Mouse (Mus musculus) liver, embryonic 16.5 days (tissue): ENCODE measurements around the gene Thap7. TPM values are rescaled to one million over a fixed set of nuclear protein-coding genes. Genes with fewer than 3 reads are reported as not detected.
A peak's percentile ranks its signal among the peaks of the same experiment; 100 is the strongest.
"Not testable (repeated sequence)": the region's sequence is repeated elsewhere in the genome, so short reads cannot be mapped to it uniquely, and the experiment has no call there.

Experiments used
- ATAC-seq: fragments of 200-750 bp; cut with Nextera tagmentation; 2 replicates; pipeline ENCODE4 v1.8.0; 2017; ENCODE audit warnings: low read depth, mild to moderate bottlenecking, moderate number of reproducible peaks, moderate library complexity
- H3K27ac ChIP-seq: fragments of 300-500 bp; sonication (generic); 2 replicates; pipeline ENCODE4 v1.5.1; 2014; ENCODE audit warnings: mild to moderate bottlenecking, low read length
- H3K27me3 ChIP-seq: fragments of 300-500 bp; sonication (generic); 2 replicates; pipeline ENCODE4 v1.6.1; 2014; ENCODE audit warnings: low read depth, low read length, mixed read lengths; ENCODE audit not compliant: control insufficient read depth, insufficient read depth
- H3K36me3 ChIP-seq: fragments of 300-500 bp; sonication (generic); 2 replicates; pipeline ENCODE4 v1.6.1; 2014; ENCODE audit warnings: mild to moderate bottlenecking; ENCODE audit not compliant: control insufficient read depth, insufficient read depth
- H3K4me1 ChIP-seq: fragments of 300-500 bp; sonication (generic); 2 replicates; pipeline ENCODE4 v1.6.1; 2014; ENCODE audit warnings: low read depth, low read length, mixed read lengths; ENCODE audit not compliant: control insufficient read depth
- H3K4me2 ChIP-seq: fragments of 300-500 bp; sonication (generic); 2 replicates; pipeline ENCODE4 v1.6.1; 2014; ENCODE audit warnings: low read depth, low read length, mixed read lengths
- H3K4me3 ChIP-seq: fragments of 300-500 bp; sonication (generic); 2 replicates; pipeline ENCODE4 v1.5.1; 2014; ENCODE audit warnings: low read depth, mild to moderate bottlenecking, low read length
- H3K9ac ChIP-seq: fragments of 300-500 bp; sonication (generic); 2 replicates; pipeline ENCODE4 v1.6.1; 2014; ENCODE audit warnings: low read depth, low read length
- H3K9me3 ChIP-seq: fragments of 300-500 bp; sonication (generic); replicated peaks from 2 replicates; pipeline ENCODE4 v1.6.1; 2016; ENCODE audit warnings: low read length; ENCODE audit not compliant: control insufficient read depth
- WGBS: fragments of 180-500 bp; shearing (Covaris S2); extraction: QIAGEN DNeasy Blood & Tissue Kit; methylation state at CpG from one replicate; pipeline ENCODE4 v1.1.7; 2014; ENCODE audit not compliant: insufficient replicate concordance; 5-methylcytosine and 5-hydroxymethylcytosine counted together
- polyA plus RNA-seq: library from polyadenylated mRNA; unstranded; fragments of >200 nt; fragmentation: Nextera tagmentation; extraction: Ambion mirVana; gene quantifications from 2 replicates; pipeline ENCODE4 v1.2.1, GENCODE M21; 2015

The Thap7 gene
- polyA plus RNA-seq, 1 experiment from 2014 or later, result 21.1 TPM

DNA sequence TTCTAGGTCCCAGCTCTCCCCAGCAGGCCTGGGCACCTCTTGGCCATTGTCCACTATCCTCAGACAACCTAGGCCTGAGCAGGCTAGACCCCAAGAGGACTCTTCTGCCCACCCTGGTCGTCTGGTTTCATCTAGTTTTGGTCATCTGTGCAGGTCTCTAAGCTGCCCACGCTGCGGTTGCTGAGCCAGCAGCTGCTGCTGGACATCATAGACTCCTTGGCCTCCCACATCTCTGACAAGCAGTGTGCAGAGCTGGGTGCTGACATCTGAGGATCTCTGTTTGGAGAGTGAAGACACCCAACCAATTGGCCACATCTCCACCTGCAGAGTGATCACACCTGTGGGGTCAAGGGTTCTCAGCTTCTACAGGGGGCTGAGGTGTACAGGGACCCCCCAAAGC is 5.4 kb downstream of the Thap7 start:
- ATAC-seq, result no peak
- Histone ChIP-seq H3K9ac (no peak overlapping the region), H3K4me3 (no peak overlapping the region), H3K4me1 (peaks cover 11% of the 10 kb centered on the region), H3K27me3 (no peaks in the 10 kb centered on the region), H3K36me3 (peaks cover 39% of the 10 kb centered on the region), H3K9me3 (no peaks in the 10 kb centered on the region), H3K4me2 (no peak overlapping the region), H3K27ac (no peak overlapping the region)
- 82% methylated on average over 3 of the region's 3 CpGs for WGBS

DNA sequence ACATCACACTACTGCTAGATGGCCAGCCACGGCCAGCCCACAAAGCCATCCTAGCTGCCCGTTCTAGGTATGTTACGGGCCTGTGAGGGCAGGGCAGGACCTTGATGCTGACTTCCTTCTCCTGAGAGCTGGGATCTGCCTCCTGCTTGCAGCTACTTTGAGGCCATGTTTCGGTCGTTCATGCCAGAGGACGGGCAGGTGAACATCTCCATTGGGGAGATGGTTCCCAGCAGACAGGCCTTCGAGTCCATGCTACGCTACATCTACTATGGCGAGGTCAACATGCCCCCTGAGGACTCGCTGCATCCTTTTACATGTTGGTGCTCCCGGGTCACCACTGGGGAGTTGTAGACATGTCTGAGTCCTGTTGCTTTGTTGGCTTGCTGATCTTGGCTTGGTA is 6.8 kb downstream of the Thap7 start:
- no peak overlapping the region for H3K27ac ChIP-seq
- H3K27me3 ChIP-seq, result no peaks in the 10 kb centered on the region
- H3K9ac ChIP-seq, result no peak overlapping the region
- H3K4me3 ChIP-seq, result no peak overlapping the region
- no peaks in the 10 kb centered on the region for H3K9me3 ChIP-seq
- no peak overlapping the region for H3K4me2 ChIP-seq
- 75% methylated on average over 11 of the region's 11 CpGs for WGBS
- H3K36me3 ChIP-seq, result peaks cover 43% of the 10 kb centered on the region
- ATAC-seq, result no peak
- no peaks in the 10 kb centered on the region for H3K4me1 ChIP-seq

DNA sequence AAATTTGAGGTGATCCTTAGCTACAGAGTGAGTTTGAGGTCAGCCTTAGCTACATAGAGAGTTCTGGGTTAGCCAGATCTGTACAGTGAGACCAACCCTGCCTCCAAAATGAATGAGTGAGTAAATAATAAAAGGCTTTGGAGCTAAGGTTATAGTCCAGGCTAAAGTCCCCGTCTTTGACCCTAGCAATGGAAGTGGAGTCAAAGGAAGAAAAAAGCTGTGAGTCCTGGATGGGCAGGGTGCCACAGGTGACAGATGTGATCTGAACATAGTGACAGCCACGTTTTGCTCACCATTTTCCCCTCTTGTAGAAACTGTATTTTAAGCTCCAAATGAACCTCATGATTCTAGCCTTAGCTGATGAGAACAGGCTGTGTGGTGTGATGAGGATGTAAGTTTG is 12.0 kb downstream of the Thap7 start:
- Histone ChIP-seq H3K36me3 (peaks cover 34% of the 10 kb centered on the region), H3K9ac (no peak overlapping the region), H3K27me3 (no peaks in the 10 kb centered on the region), H3K4me1 (no peaks in the 10 kb centered on the region), H3K9me3 (no peaks in the 10 kb centered on the region), H3K4me3 (no peak overlapping the region), H3K27ac (no peak overlapping the region), H3K4me2 (no peak overlapping the region)
- ATAC-seq, result no peak
- 69% methylated on average over 2 of the region's 2 CpGs for WGBS

DNA sequence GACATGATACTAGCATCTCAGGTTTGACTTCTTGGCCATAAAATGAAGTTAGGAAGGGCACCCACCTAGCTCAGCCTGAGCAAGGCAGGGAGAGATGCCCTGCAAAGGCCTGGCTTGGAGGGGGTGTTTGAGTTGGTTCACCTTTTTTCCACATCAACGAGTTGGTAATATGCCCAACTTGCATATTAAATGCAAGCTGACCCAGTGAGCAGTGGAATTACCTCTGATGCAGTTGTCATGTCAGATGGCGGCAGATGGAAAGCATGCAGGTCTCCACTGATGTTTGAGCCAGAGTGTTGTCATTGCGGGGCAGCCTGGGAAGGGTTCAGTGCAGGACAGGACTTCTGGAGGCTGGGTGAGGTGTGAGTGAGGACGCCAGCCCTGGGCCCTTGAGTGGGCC is 19.5 kb downstream of the Thap7 start:
- no peak overlapping the region for H3K4me3 ChIP-seq
- no peak overlapping the region for H3K9ac ChIP-seq
- 79% methylated on average over 4 of the region's 4 CpGs for whole genome bisulfite sequencing
- H3K27me3 ChIP-seq, result no peaks in the 10 kb centered on the region
- H3K36me3 ChIP-seq, result peaks cover 14% of the 10 kb centered on the region
- H3K9me3 ChIP-seq, result no peaks in the 10 kb centered on the region
- H3K4me1 ChIP-seq, result peaks cover 20% of the 10 kb centered on the region
- no peak overlapping the region for H3K27ac ChIP-seq
- no peak for ATAC-seq
- H3K4me2 ChIP-seq, result no peak overlapping the region

DNA sequence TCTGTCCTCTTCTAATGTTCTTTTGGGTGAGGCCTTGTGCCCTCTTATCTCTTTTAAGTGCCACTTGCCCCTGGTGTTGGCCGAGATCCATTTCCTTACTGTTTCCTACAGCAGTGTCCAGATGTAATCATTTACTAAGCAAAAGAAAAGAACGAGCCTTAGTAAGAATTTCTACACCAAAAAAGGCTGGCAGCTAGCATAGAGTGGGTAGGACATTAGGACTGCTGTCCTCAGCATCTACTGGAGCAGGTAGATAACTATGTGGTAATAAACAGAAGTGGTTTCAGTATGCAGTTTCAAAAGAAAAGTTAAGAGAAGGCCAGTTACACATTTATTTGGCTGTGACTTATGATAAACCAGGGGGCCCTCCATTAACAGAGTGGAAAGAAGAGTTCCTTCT is 20.2 kb downstream of the Thap7 start:
- peaks cover 10% of the 10 kb centered on the region for H3K36me3 ChIP-seq
- WGBS, result 25% methylated on average over 2 of the region's 2 CpGs
- H3K9ac ChIP-seq, result no peak overlapping the region
- H3K4me1 ChIP-seq, result peaks cover 20% of the 10 kb centered on the region
- H3K4me3 ChIP-seq, result no peak overlapping the region
- no peak overlapping the region for H3K27ac ChIP-seq
- H3K27me3 ChIP-seq, result no peaks in the 10 kb centered on the region
- peak overlapping the region; percentile 88 for H3K4me2 ChIP-seq
- H3K9me3 ChIP-seq, result no peaks in the 10 kb centered on the region
- ATAC-seq, result no peak

DNA sequence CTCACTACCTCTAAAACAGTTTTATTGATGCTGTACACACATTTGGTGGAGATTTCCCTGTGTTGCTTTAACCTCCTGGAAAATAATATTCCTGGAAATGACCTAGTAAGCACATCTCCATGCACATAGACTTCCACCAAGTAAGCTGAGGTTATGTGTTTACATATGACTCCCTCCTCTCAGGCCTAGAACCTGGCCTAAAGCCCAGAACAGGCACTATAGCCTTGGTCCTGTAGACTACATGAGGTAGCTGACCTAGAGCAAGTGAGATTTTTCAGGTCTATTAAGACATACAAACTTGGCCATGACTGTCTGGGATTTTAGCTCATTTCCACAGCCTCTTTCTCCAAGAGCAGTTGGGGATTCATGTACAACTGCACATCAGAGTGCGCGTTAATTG is 20.8 kb downstream of the Thap7 start:
- Histone ChIP-seq H3K27me3 (no peaks in the 10 kb centered on the region), H3K9ac (no peak overlapping the region), H3K4me1 (peaks cover 20% of the 10 kb centered on the region), H3K4me2 (peak overlapping the region; percentile 88), H3K4me3 (0 out of 2 replicates have a peak overlapping the region, but pooled peaks have one; percentile 87), H3K9me3 (no peaks in the 10 kb centered on the region), H3K36me3 (peaks cover 10% of the 10 kb centered on the region), H3K27ac (peak overlapping the region; percentile 5; the same call in 1 of the 2 replicates)
- 94% methylated on average over 2 of the region's 2 CpGs for WGBS
- ATAC-seq, result no peak

DNA sequence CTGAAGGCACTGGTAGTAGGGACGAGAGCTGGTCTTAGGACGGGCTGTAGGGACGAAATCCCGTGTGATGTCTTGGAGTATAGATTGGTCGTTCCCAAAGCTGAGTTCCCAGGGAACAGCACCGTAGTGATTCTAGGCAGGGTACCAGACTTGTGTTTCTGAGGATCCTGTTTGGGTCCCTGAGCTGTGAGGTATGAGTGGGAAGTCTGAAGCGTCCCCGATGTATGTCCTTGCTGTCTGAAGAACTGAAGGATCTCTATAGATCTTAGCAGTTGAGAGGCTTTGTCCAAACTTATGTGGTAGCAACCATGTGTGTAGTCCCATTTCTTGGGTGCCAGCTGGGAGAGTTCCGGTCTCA is 21.7 kb downstream of the Thap7 start:
- H3K27ac ChIP-seq, result peak overlapping the region; percentile 93
- H3K4me3 ChIP-seq, result peak overlapping the region; percentile 87
- peaks cover 10% of the 10 kb centered on the region for H3K36me3 ChIP-seq
- peaks cover 20% of the 10 kb centered on the region for H3K4me1 ChIP-seq
- H3K9ac ChIP-seq, result peak overlapping the region; percentile 85
- WGBS, result 6% methylated on average over 9 of the region's 9 CpGs
- peak overlapping the region; percentile 88 for H3K4me2 ChIP-seq
- no peak for ATAC-seq
- no peaks in the 10 kb centered on the region for H3K27me3 ChIP-seq
- H3K9me3 ChIP-seq, result no peaks in the 10 kb centered on the region

DNA sequence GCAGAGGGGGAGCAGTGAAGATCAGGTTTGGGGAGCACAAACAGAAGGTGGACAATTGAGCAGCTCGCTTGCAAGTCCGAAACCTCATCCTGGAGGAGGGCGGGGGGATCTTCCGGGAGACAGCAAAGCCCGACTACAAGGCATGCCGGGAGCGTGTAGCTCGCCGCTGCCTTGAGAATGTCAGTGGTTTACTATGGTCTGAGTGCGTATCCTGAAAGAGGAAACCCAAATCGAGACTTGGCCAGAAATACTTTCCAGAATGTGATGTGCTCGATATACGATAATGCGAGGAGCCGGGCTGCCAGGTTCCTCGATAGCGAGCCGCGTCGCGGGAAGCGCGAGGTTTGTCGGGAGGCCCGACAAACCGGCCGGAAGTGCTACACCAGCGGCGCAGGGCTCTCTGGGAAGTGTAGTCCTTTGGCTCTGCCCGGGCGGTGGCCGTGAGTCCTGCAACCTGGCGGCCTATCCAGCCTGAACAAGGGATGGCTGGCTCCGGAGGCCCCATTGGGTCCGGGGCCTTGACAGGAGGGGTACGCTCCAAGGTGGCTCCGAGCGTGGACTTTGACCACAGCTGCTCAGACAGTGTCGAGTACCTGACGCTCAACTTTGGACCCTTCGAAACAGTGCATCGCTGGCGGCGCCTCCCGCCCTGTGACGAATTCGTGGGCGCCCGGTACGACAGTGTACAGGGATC is 22.2 kb downstream of the Thap7 start, which contains the start of gene Lztr1:
Lztr1 (plus strand) TSS at position 143 of the 694 bp plus-strand sequence.
- Histone ChIP-seq H3K9ac (peak within 1 kb of the TSS; percentile 85), H3K27me3 (no peaks in the 10 kb centered on the region), H3K9me3 (no peaks in the 10 kb centered on the region), H3K4me1 (peaks cover 20% of the 10 kb centered on the region), H3K36me3 (peaks cover 7% of the 10 kb centered on the region), H3K4me3 (peak within 1 kb of the TSS; percentile 87), H3K27ac (peak within 1 kb of the TSS; percentile 93), H3K4me2 (peak within 1 kb of the TSS; percentile 88)
- WGBS, result under 1% methylated on average over 49 of the region's 50 CpGs
- ATAC-seq, result peak; percentile 96

DNA sequence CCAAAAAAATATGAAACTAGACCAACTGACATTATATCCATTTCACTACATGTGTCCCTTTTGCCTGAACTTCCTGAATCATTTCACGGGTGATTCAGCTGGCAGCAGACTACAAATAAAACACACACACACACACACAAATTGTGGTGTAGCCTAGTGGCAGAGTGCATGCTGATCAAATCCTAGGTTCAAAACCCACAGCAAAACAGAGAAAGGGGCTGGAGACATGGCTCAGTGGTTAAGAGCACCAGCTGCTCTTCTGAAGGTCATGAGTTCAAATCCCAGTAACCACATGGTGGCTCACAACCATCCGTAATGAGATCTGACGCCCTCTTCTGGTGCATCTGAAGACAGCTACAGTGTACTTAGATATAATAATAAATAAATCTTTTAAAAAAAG is 22.9 kb downstream of the Thap7 start:
- H3K36me3 ChIP-seq, ATAC-seq, H3K27me3 ChIP-seq, H3K9me3 ChIP-seq: not testable (repeated sequence)
- peak overlapping the region; percentile 93 for H3K27ac ChIP-seq
- H3K9ac ChIP-seq, result peak overlapping the region; percentile 85
- peaks cover 20% of the 10 kb centered on the region for H3K4me1 ChIP-seq
- H3K4me2 ChIP-seq, result peak overlapping the region; percentile 88
- peak overlapping the region; percentile 87 for H3K4me3 ChIP-seq
- 14% methylated on average over 3 of the region's 3 CpGs for WGBS
